Mouse (Mus musculus): ENCODE measurements around the gene Olfr172.

GRCm38 (mm10) chr16:58727477-58728131, 35.4 kb downstream of the Olfr172 start, which contains the start of gene Cldnd1:
- TF ChIP-seq CTCF (IDR thresholded peaks at IDR 0.05; ENCODE audit: low read depth) (no peak), EP300 (IDR thresholded peaks at IDR 0.05; ENCODE audit: low read depth) (no peak)

All from liver, postnatal 0 days (tissue).